Mouse (Mus musculus) lung, adult 2 months (tissue): ENCODE data around the gene Rsad2.

Source experiments
- CTCF ChIP-seq: fragments of 200-500 bp; IDR thresholded peaks from 2 replicates; pipeline ENCODE4 v1.5.1; 2011; ENCODE audit warnings: mild to moderate bottlenecking, low read length, control low read depth; ENCODE audit not compliant: insufficient read depth
- POLR2A ChIP-seq: fragments of 200-500 bp; IDR thresholded peaks from 2 replicates; pipeline ENCODE4 v1.6.1; 2011; ENCODE audit warnings: low read depth, mild to moderate bottlenecking, control low read depth, low read length, borderline replicate concordance; ENCODE audit errors: extremely low read depth

GRCm38 (mm10) chr12:26444511-26444910, 11.7 kb downstream of the Rsad2 start:
- TF ChIP-seq CTCF: no peak
- no peak for TF ChIP-seq POLR2A
